Mouse (Mus musculus) lung, adult 2 months (tissue): Measurements from ENCODE around the gene Ift27. TPM values are rescaled to one million over a fixed set of nuclear protein-coding genes. Genes with fewer than 3 reads are reported as not detected.

ENCODE experiments used
- DNase-seq: peaks from one replicate; pipeline ENCODE4 v3.0.0; 2022
- H3K4me1 ChIP-seq: fragments of 200-500 bp; 2 replicates; pipeline ENCODE4 v1.6.1; 2011; ENCODE audit warnings: low read length; ENCODE audit not compliant: control insufficient read depth, insufficient read depth
- H3K4me3 ChIP-seq: fragments of 200-500 bp; replicated peaks from 2 replicates; pipeline ENCODE3; 2011; ENCODE audit warnings: low read depth, mild to moderate bottlenecking, control low read depth, low read length; ENCODE audit errors: extremely low read depth
- CTCF ChIP-seq: fragments of 200-500 bp; IDR thresholded peaks from 2 replicates; pipeline ENCODE4 v1.5.1; 2011; ENCODE audit warnings: mild to moderate bottlenecking, low read length, control low read depth; ENCODE audit not compliant: insufficient read depth
- POLR2A ChIP-seq: fragments of 200-500 bp; IDR thresholded peaks from 2 replicates; pipeline ENCODE4 v1.6.1; 2011; ENCODE audit warnings: low read depth, mild to moderate bottlenecking, control low read depth, low read length, borderline replicate concordance; ENCODE audit errors: extremely low read depth
- WGBS: fragments of 180-500 bp; shearing (Covaris S2); methylation state at CpG from one replicate; pipeline ENCODE4 v1.1.7; 2018; 5-methylcytosine and 5-hydroxymethylcytosine counted together
- polyA plus RNA-seq: library from polyadenylated mRNA; depleted of rRNA; stranded (reverse); fragments of >200 nt; gene quantifications from 2 replicates; pipeline ENCODE4 v1.2.3, GENCODE M21; 2012

The Ift27 gene
- polyA plus RNA-seq, 1 experiment: 42.1 TPM

DNA sequence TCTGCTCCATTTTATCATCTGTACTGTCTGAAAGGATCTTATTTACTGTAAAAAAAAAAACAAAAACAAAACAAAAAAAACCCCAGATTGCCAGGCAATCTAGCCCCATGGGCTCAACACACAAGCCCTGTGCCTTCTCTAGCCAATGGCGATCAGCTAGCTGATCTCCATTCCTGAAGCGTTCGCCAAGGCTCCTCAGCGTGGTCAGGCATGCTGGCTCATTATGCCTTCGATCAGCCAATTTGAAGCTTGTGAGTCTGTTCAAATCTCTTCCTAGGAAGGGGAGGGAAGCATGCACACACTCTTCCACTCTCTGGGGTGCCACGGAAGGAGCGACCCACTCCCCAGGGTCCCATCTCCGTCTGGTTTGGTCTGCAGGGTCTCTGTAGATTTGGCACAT is 16.6 kb downstream of the Ift27 start:
- 83% methylated on average over 8 of the region's 8 CpGs for WGBS
- DNase-seq: no peak
- H3K4me1 ChIP-seq: no peaks in the 10 kb centered on the region
- H3K4me3 ChIP-seq: no peak overlapping the region
- TF ChIP-seq POLR2A (no peak), CTCF (no peak)

DNA sequence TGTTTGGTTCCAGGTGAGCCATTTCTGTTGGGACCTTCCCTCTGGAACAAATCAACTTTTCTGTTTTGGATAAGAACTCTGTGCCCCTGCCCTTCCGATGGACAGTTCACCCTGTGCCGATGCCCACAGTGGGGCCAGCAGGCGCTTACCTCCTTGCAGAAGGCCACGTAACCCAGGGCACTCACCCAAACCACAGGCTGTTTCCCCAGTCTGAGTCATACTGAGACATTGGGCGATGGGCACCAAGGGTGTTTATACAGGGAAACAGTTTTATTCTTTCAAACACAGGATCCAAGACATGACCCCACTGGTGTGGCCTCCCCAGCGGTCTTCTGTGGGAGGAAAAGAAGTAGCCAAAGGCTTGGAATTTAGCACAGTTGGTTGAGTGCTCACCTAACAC is 18.5 kb downstream of the Ift27 start:
- no peak overlapping the region for H3K4me3 ChIP-seq
- TF ChIP-seq POLR2A (no peak), CTCF (no peak)
- no peak for DNase-seq
- no peaks in the 10 kb centered on the region for H3K4me1 ChIP-seq
- 72% methylated on average over 6 of the region's 6 CpGs for WGBS

DNA sequence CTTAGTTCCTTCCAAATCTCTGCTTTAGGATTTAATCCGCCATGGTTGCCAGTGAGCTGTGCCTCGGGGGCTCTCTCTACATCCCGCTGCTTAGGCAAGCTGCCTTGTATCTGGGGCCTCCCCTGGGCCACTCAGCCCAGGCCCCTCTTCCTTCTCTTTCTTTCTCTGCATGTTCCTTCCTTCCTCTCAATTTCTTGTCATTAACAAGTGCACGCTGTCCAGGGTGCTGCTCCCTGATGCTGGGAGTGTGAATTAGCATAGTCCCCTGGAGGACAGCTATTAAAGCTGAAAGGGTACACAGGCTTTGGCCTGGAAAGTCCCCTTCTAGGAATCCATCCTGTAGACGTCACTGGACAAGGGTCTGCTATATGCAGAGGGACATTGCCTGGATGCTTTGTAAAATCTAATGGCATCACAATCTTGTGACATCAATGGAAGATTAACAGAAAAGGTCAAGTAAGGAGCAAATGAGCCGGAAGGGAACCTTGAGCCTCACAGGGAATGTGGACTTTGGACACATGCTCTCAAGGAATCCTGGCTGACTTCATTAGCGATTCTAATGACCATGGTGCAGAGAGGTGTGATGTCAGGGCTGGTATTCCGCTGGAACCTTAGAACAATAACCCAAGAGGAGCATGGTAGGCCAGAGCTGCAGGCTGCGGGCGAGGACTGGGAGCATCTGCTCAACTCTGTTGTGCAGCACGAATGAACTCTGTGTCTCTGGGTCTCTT is 20.7 kb downstream of the Ift27 start:
- Histone ChIP-seq H3K4me1 (no peaks in the 10 kb centered on the region), H3K4me3 (no peak overlapping the region)
- DNase-seq: no peak
- 57% methylated on average over 11 of the region's 11 CpGs for WGBS
- no peak for TF ChIP-seq CTCF
- TF ChIP-seq POLR2A: no peak

DNA sequence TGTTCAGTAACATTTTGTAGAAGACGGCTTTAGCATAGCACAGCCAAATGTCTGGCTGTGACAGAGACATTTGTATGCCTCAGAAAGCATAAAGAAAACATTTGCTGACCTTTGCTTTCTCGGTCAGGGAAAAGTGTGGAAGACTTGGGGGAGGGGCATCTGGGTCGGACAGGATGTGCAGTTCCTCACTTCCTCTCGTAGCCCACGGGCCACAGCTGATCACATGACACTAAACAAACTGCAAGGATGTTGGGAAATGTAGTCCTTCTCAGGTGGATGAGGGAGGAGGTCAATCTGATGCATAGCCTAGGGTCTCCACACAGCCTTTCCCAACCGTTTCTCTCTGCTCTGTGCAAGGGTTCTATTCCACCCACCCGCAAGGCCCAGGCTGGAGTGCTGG is 25.3 kb downstream of the Ift27 start:
- Histone ChIP-seq H3K4me1 (no peaks in the 10 kb centered on the region), H3K4me3 (no peak overlapping the region)
- TF ChIP-seq CTCF (no peak), POLR2A (no peak)
- no peak for DNase-seq
- WGBS: 57% methylated on average over 7 of the region's 7 CpGs

DNA sequence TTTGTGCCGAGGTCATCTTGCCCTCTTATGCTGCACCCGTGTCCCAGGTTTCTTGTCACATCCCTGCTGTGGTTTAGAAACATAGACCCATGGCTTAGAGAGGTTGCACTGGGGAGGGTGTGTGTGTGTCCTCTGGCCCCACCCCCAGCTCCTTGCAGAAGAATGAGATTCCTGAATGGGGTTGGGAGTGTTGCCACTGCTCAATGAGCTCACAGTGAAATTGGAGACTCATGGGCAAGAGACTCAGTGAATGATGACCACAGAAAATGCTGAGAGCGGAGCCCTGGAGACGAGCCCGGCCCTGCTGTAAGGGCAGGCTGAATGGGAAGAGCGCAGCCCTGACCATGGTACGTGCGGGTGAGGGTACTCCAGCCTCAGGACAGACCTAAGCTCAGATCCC is 33.7 kb downstream of the Ift27 start:
- Histone ChIP-seq H3K4me1 (no peaks in the 10 kb centered on the region), H3K4me3 (no peak overlapping the region)
- no peak for DNase-seq
- TF ChIP-seq CTCF (no peak), POLR2A (no peak)
- 65% methylated on average over 8 of the region's 8 CpGs for WGBS

DNA sequence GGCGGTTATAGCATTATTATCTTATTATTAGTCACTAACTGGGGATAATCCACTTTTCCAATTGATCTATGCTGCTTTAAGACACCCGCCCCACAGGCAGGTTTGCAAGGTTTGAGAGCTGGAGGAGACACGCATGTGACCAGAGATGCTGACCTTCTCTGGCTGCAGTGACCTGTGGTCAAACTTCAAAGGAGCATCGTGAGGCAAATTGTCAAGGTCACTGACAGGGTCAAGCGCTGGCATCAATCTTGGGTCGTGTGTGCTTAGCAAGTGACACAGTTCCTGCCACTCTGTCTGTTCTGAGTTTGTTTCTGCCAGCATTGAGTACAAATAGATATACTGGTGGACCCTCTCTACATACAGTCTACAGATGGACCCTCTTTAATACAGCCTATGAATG is 39.3 kb downstream of the Ift27 start:
- WGBS: 36% methylated on average over 6 of the region's 6 CpGs
- DNase-seq: no peak

DNA sequence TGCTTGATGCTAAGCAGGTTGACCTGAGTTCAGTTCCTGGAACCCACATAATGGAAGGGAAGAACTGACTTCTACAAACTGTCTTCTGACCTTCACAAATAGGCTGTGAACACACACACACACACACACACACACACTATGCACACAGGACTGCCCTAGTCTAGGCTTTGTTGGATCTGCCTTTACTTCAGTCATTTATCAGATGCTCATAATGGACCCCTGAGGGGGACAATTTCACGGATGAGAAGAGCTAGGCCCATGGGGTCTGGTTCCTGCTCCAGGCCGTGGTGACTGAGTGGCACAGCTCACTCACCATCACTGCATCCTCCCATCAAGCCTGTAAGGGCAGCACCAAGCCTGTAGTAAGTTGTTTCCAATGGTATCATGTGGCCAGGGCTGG is 40.5 kb downstream of the Ift27 start:
- DNase-seq: no peak
- Histone ChIP-seq H3K4me1 (no peaks in the 10 kb centered on the region), H3K4me3 (no peak overlapping the region)
- 55% methylated on average over 2 of the region's 2 CpGs for WGBS
- no peak for TF ChIP-seq POLR2A
- TF ChIP-seq CTCF: no peak

More for the DNA sequence above, 39.3 kb downstream of the Ift27 start:
- TF ChIP-seq POLR2A: no peak
- no peak for TF ChIP-seq CTCF
- Histone ChIP-seq H3K4me1 (no peaks in the 10 kb centered on the region), H3K4me3 (no peak overlapping the region)

DNA sequence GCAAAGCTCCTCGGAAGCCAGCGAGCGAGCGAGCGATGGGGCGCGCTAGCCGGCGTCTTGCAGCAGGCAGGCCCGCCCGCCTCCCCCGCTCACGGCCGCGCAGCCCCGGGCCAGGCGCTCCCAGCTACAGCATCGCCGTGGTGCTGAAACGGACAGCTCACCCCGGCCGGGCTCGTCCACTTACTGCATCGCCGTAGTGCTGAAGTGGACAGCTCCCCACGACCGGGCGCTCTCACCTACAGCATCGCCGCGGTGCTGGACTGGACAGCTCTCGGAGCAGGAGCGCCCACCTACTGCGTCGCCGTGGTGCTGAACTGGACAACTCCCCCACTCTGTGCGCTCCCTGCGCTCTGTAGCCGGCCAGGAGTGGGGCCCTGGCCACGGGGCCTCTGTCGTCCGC is 54.2 kb downstream of the Ift27 start, which contains the start of gene Cacng2:
TSS of gene Cacng2 (minus strand) at position 325 of the 400 bp plus-strand sequence.
- no peak for TF ChIP-seq POLR2A
- TF ChIP-seq CTCF: no peak
- DNase-seq: peak; percentile 88
- 2% methylated on average over 31 of the region's 42 CpGs for WGBS
- Histone ChIP-seq H3K4me1 (no peaks in the 10 kb centered on the region), H3K4me3 (no peak within 1 kb of the TSS)

DNA sequence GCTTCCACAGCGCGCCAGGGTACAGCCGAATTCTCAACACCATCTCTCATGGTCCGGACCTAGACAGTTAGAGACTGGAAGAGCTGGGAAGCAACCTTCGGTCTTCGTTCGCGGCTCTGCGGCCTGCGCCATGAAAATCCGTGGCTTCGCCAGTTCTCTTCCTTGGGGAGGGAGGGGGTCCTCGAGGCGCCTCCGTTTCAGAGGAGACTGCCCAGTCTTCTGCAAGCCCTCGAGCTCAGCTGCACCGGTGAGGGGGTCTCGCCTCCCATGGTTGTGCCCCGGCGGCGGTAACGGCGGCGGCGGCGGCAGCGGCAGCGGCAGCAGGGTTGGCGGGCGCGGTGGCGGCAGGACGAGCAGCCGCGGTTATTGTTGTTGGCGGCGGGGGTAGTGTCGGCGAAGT is 54.7 kb downstream of the Ift27 start:
- TF ChIP-seq POLR2A: no peak
- TF ChIP-seq CTCF: no peak
- Histone ChIP-seq H3K4me1 (no peaks in the 10 kb centered on the region), H3K4me3 (no peak overlapping the region)
- WGBS: 9% methylated on average over 39 of the region's 39 CpGs
- no peak for DNase-seq

DNA sequence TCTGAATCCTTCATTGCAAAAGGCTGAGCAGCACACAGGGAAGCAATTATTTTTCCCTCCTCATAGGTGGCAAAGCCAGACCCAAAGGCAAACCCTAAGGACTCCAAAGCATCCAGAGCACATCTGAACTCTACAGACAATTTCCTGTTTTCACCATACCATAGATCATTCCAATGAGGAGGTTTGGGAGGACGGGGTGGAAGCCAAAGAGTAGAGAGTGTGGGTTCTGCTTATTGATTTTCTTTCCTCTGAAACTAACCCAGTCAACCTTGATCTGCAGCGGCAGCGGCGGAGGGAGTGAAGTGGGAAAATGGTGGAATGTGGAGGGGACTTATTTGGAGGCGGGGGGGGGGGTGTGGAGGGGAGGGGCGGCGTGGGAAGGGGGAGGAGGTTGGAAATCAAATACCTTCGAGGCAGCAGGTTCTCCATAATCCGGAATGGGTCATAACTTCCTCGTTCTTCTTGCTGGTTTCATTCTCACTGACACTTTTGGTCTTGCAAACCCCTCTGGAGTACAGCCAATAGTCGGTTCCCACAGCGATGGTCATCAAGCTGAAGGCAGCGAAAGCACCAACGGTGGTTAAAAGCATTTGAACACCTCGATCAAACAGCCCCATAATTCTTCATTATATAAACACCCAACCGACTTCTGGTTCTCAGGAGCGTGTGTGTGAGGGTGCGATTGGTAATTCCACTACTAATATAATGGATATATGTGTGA is 55.5 kb downstream of the Ift27 start:
- Histone ChIP-seq H3K4me3 (no peak overlapping the region), H3K4me1 (no peaks in the 10 kb centered on the region)
- WGBS: 76% methylated on average over 16 of the region's 18 CpGs
- TF ChIP-seq POLR2A (no peak), CTCF (no peak)
- no peak for DNase-seq
